Mouse (Mus musculus) thymus, adult 2 months (tissue): ENCODE measurements around the gene Cisd3.

Experiments used
- CTCF ChIP-seq: fragments of 200-500 bp; IDR thresholded peaks from 2 replicates; pipeline ENCODE4 v1.5.1; 2012; ENCODE audit warnings: mild to moderate bottlenecking, control low read depth, low read length, moderate library complexity, borderline replicate concordance; ENCODE audit not compliant: control insufficient read depth, poor library complexity, insufficient read depth; ENCODE audit errors: extremely low read depth
- POLR2A ChIP-seq: fragments of 200-500 bp; IDR thresholded peaks from 2 replicates; pipeline ENCODE4 v1.6.1; 2012; ENCODE audit warnings: mild to moderate bottlenecking, low read length, control low read depth, moderate library complexity; ENCODE audit not compliant: control insufficient read depth, poor library complexity, insufficient read depth; ENCODE audit errors: extremely low read depth

DNA sequence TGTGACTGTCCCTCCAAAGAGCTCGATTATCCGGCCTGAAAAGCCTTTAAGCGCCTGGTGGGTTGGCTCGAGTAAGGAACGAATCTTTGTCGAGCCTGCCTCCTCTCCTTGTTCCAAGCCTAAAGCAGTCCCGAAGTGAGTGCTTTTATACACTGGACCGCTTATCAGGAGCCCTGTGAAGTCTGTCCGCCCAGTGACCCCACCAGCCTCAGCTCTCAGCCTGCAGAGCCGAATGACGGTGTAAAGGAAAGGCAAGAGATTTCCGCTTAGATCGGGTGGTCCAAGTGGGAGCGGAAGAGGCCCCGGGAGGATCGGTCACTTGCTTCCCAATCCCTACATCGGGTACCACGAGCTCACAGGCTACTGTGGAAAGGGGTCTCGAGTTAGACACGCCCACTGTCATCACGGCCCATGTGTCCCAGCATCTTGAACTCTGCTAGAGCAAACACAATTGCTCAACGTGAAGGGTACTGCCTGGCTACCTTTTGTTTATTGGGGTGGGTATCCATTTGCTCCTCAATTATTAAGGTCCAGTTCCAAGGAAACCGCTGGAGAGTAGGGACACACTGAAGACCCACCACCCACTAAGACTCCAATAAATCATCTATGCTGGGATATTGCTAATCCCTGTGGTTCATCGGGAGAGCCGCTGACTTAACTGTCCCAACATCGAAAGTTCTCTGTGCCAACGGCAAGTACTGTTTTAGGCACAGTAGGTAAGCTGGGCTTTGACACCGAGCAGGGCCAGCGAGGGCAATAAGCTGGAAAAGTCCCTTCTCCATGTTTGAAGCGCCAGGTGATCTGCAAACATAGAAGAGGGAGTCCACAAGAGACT lies 15.3 kb downstream of the Cisd3 start:
- TF ChIP-seq CTCF (no peak), POLR2A (no peak)
